Mouse (Mus musculus): ENCODE measurements at regions not wholly inside any gene's neighbourhood (a gene's known extent, or its start where the extent isn't known, plus 50 kb on each side); places are given as distances from the start of the nearest gene placed in this dataset.
A peak's percentile ranks its signal among the peaks of the same experiment; 100 is the strongest.

DNA sequence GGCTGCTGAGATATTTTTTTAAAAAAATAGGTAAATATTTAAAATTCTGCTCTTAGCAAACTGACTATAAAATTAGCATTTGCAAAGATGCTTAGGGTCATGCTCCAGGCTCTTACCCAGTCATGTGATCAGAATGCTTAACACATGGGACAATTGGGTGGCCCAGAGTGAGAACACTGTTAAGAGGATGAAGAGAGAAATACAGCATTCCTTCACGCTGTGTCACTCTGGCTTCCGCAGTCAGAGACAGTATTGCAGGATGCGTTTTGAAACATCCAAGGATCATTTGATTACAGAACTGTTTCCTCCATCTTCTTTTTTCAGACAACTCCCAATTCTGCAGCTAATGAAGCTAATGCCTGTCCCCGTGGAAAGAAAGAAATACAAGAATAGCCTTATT is 316.4 kb downstream of the Rnd3 start:
- DNase-seq (ENCODE audit: low spot score in 2 of 2), result no peak

GRCm38 (mm10) chr2:50830056-50830720 is 318.7 kb downstream of the Rnd3 start:
- DNase-seq (ENCODE audit: low spot score in 2 of 2), result no peak

DNA sequence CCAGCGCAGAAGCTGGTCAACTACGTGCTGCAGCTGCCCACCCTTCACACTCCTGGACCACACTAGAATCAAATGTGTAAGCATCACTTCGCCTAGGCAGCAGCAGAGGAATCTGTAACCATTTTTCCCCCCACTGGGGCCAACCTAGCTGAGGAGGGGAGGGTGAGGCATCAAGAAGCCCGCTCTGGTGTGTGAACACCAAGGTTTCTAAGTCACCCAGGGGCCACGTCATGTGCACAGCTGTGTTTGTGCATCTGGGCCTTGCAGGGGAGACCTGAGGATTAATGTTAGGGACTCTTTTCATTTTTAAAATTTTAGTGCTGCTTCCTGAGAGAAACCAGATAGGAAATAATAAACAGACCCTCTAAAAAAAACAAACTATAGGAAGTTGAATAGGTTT is 321.8 kb downstream of the Rnd3 start:
- no peak for DNase-seq (ENCODE audit: low spot score in 2 of 2)

- no peak for DNase-seq (ENCODE audit: low spot score in 2 of 2)
Observed at GRCm38 (mm10) chr2:50826537-50826936, 322.4 kb downstream of the Rnd3 start.

DNA sequence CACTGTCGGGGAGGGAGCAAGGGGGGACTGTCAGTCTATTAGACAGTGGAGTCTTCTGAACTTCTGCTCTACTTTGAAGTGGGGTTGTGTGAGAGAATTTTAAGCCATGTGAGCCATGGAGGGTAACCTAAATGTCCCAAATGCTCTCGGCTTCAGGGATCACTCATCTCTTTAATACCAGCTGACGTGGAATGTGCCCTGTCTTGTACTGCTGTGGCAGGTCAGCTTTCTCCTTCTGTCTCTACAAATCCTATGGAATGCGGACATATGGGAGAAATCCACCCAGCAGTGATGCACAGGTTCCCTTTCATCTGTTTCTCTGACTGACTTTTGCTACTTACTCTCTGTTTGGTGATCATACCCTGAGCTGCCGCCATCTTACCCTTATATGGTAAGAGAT is 323.3 kb downstream of the Rnd3 start:
- DNase-seq (ENCODE audit: low spot score in 2 of 2), result no peak

DNA sequence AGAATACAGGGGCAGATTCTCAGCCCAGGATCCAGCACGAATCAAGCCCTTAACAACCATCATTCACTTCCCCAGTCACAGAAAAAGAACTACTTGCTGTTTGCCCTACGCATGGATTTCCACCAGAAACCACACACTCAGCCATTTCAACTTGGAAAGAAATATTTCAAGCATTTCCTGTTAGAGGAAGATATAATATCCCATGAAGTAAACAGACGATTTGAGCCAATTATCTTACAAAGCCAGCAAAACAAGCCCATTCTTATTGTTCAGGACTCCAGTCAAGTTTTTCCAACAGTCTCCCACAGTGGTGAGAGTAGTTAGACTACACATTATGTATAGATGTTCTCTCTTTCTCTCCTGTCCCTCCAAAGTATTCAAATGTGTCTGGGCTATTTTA is 324.1 kb downstream of the Rnd3 start:
- no peak for DNase-seq (ENCODE audit: low spot score in 2 of 2)

DNA sequence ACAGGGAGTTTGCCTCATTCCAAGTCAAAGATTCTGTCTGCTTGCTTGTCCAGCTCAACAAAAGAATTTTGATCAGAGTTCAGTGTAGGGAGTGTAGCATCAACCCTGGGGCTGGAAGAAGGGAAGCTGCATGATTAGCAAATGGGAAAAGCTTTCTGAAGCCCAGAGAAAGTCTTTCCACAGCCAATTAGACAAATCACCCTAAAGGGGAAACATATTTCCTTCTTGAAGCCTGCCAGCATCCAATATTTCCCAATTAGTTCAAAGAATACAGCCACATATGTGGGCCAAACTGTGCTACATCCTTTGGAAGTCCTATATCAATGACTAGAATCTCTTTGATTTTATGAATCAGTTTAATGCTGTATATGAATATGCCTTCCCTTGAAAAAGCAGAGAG is 326.2 kb downstream of the Rnd3 start:
- DNase-seq (ENCODE audit: low spot score in 2 of 2), result no peak

GRCm38 (mm10) chr2:50819305-50819665 is 329.6 kb downstream of the Rnd3 start:
- DNase-seq (ENCODE audit: low spot score in 2 of 2), result no peak

- no peak for DNase-seq (ENCODE audit: low spot score in 2 of 2)
Observed at GRCm38 (mm10) chr2:50818557-50819304, 330.2 kb downstream of the Rnd3 start.

- no peak for DNase-seq (ENCODE audit: low spot score in 2 of 2)
Observed at GRCm38 (mm10) chr2:50816364-50816763, 332.5 kb downstream of the Rnd3 start.

GRCm38 (mm10) chr2:50815541-50815940 is 333.4 kb downstream of the Rnd3 start:
- no peak for DNase-seq (ENCODE audit: low spot score in 2 of 2)

DNA sequence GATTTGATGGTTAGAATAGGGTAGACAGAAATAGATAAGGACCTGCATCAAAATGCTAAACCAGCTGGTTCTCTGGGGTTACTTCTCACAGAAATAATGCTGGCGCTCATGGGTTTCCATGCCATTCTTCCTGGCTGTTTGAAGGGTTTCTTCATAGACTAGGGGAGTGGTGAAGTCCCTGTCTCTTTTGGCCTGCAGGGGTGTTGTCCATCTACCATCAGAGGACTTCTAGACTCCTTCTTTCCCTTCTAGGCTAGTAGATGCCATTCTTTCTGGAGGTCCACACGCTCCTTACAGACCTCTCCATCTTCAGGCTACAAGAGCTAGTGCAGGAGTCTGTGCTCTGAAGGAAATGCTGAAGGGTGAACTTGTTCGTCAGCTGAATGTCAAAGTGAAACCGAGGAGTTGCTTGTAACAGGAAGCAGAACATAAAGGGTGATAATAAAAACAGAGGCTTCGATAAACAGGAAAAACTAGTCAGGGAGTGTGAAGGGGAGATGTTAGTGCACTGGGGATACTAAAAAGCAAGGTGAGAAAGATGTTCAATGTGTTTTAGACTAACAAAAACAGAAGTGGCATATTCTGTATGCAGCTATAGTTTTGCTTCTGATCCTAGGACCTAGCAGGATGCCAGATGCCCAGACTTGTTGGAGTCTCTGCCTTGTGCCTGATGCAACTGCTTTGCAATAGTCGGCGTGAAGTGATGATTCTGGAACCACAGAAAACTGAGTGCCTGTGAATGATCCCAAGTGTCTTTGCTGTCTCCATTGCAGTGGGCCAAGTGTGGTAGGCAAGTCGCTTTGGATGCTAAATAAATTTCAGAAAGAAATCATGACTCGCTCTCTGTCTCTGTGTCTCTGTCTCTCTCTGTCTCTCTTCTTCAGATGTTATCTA is 335.1 kb downstream of the Rnd3 start:
- no peak for DNase-seq (ENCODE audit: low spot score in 2 of 2)

DNA sequence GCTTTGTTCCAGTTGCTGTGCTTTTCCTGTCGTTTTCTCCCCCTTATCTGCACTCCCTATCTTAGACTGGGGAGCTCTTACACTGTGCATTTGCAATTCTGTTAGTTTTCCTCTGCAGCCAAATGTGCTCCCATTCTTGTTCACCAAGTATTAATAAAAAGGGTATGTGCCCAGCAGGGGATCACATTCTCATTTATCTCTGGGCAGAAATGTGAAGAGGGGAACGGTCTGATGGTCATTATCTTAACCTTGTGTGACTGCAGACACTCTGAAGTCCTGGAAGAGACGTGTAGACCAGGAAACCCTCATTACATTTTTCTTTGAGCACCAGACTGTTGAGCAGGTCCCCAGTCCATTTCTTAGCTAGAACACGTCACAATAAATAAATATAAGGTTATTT is 336.6 kb downstream of the Rnd3 start:
- DNase-seq (ENCODE audit: low spot score in 2 of 2), result no peak

GRCm38 (mm10) chr2:50810336-50811066 is 338.4 kb downstream of the Rnd3 start:
- no peak for DNase-seq (ENCODE audit: low spot score in 2 of 2)

- no peak for DNase-seq (ENCODE audit: low spot score in 2 of 2)
Observed at GRCm38 (mm10) chr2:50809823-50810222, 339.1 kb downstream of the Rnd3 start.

DNA sequence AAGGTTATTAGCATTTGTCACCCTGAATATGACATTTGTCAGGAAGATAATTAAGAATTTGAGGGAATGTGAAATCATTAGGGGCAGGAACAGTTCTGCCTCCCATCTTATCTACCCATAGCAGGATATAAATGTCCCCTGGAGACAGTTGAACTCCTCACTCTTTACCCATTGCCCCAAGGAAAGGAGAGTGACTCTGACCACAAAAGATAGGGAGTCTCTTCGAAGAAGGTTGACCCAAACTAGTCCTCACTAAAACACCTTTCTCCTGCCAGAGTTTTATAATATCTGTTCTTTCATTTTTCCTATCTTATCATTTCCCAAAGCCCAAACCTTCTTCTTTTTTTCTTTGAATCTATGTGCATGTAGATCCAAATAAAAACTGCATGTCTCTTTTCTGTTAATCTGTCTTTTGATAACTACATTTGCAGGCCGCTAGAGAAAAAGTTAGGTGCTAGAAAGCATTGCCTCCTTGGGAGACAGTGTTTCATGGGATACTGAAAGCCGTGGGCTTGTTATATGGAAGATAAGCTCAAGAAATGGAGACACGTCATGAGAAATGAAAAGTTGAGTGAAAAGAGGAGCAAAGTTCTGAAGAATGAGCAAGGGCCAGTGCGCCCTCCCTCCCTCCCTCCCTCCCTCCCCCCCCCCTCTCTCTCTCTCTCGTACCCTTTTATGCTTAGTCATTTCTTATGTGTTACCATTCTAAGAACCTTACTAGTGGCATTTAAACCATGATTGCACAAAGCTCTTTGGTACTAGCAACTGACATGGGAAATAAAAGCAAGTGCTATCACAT is 341.6 kb downstream of the Rnd3 start:
- DNase-seq (ENCODE audit: low spot score in 2 of 2), result no peak

GRCm38 (mm10) chr2:50805645-50806044 is 343.3 kb downstream of the Rnd3 start:
- no peak for DNase-seq (ENCODE audit: low spot score in 2 of 2)

DNA sequence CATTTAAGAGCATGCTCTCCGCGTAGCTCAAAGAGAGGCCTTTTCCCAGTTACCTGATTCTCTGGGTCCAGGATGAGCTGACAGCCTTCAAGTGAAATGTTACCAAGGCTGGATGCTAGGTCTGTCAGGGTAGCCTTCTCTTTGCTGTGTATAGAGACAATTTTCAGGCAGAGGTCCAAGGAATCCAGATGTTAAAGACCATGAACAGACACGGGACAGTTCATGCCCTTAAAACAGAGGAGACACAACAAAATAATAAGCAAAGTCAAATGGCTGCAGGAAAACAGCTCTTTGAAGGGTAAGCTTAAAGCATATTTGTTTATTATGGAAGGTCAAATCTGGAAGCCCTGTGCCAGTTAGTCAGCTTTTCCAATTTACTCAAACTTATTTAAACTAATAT is 352.8 kb downstream of the Rnd3 start:
- no peak for DNase-seq (ENCODE audit: low spot score in 2 of 2)

DNA sequence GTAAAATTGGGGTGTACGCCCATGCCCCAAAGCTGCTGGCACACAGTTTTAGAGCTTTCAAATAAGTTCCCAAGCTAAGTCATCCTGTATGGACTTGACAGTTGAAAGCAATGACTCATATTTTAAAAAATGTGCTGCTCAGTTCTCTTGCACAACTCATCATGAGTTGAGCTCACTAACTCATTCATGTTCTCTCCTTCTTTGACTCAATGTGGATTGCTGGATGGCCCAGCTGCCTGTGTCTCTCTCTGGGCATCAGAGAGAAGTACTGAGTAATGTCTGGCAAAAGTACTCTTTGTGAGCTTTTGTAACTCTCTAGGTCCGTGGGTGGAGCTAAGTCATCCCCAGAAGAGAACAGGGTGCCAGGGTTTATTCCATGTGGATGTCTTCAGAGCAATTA is 355.3 kb downstream of the Rnd3 start:
- DNase-seq (ENCODE audit: low spot score in 2 of 2), result peak; percentile 12 to 19

GRCm38 (mm10) chr2:50793067-50793466 is 355.8 kb downstream of the Rnd3 start:
- no peak for DNase-seq (ENCODE audit: low spot score in 2 of 2)

GRCm38 (mm10) chr2:50789051-50789651 is 359.8 kb downstream of the Rnd3 start:
- DNase-seq (ENCODE audit: low spot score in 2 of 2), result no peak
